Mouse (Mus musculus) cerebellum, adult 18-20 months (tissue): Measurements from ENCODE around the gene Bzw1.
A peak's percentile ranks its signal among the peaks of the same experiment; 100 is the strongest.
"Not testable (repeated sequence)": the region's sequence is repeated elsewhere in the genome, so short reads cannot be mapped to it uniquely, and the experiment has no call there.

Experiments
- DNase-seq, 2 experiments: peaks; one replicate each; pipeline ENCODE4 v3.0.0; 2021

Bzw1 gene

DNA sequence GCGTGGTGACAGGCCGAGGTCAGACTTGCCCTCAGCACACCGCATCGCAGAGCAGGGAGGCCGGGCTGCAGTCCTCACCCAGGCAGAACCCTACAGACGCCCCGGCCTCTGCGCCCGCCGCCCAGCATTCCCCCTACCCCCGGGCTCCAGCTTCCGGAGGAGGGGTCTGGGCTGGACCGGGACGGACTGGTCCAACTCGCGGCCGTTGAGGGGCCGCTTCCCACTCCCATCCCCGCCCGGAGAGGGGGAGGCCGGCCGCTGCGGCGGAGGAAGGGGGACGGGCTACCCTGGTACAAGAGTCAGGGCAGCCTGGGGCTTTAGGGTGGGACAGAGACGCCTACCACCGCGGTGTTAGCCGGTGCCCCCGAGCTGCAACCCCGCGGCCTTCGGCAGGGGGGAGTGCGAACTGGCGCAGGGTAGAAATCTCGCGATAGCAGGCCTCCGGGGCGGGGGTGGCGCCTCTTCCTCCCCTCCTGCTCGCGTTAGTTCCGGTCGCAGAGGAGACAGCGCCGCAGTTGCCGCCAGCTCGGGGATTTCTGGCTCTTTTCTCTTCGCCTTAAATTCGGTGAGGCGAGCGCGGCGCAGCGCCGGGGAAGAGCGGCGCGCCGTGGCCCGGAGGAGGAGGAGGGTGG lies at the start of gene Bzw1:
Gene Bzw1, plus strand, starts transcription at position 247 of the 632 bp plus-strand sequence.
- DNase-seq, result peak; percentile 93

DNA sequence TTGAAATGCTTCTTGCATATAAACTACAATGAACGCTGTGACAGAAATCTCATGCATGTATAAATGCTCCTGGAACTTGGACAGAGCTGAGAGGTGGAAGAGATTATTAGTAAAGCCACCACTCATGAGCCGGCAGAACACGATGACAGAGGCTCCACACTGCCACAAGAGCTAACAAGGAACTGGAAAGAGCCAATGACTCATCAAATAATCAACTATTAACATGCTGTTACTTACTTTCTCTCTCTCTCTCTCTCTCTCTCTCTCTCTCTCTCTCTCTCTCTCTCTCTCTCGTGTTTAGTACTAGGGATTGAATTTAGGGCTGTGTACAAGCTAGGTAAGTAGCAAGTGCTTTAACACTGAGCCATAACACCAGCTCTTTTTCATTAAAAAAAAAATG lies 48.8 kb upstream of the Bzw1 start:
- DNase-seq, result no peak

DNA sequence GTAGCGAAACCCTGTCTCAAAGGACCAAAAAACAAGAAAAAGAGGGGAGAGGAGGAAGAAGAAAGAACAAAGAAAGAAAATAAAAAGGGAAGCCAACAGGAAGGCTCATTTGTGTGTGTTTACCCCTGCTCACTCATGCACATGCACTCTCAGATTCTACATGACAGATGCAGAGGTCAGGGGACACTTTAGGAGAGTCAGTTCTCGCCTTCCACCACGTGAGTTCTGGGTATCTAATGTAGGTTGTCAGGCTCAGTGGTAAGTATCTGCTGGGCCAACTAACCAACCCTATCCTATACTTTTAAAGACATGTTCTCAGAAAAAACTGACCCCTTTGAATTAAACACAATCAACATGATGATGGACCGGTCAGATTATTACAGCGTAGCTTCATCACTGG lies 48.1 kb upstream of the Bzw1 start:
- no peak for DNase-seq

DNA sequence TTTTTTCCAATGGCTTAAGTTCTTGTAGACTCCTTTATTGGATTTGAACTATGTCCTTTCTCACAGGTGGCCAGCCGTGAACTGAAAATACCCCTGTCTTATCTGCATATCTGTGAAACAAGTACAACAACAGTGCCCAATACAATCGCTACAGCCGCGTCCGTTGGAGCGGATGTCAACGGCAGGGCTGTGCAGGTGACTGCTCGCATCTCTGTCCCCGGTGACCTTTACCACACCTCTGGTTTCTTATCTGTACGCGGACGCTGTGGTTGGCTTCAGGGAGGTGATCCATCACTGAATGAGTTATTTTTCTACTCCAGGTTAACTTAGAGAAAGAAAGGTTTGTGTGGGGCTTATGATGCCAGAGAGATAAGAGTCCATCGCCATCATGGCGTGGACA lies 46.5 kb upstream of the Bzw1 start:
- no peak for DNase-seq

DNA sequence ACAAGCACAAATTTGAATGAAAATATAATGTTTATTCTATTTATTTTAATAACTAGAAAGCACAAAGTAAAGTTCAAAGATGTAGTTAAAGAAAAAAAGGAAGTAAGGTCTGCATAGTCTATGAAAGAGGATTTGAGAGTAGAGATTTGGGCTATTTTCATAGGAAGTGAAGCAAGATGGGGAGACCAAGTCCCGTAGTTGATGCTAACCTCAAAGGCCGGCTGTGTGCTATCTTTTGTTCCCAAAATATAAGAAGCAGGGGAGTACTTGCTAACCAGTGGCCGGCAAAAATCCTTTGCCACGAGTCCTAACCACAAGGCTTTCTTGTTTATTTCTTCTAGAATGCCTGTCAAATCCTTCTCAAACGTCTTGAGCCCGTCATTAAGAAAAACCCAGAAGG lies 44.0 kb upstream of the Bzw1 start:
- no peak for DNase-seq

DNA sequence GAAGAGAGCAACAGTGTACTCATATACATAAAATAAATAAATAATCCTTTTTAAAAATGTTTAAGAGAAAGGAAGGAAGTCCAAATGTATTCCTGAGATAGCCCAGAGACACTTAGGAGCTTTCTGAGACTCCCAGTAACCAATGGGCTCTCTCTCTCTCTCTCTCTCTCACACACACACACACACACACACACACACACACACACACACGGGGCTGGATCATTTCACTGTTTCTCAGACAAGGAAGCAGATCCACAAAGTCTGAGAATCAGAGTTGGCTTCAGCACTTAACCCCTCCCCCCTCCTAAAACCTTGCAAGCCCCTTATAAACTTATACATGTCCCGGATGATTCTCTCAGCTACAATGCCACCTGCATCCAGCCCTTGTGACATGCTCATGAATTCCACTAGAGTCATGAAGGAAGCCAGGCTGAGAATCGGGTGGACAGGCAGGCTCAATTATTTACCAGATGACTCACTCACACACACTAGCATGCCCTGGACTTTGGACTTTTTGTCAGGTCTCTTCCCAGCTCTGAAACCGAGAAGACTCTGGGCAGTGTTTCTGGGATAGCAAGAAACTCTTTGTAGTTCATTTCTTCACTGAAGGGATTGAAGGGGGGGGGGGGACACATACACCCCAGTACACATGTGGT lies 39.3 kb upstream of the Bzw1 start:
- DNase-seq, result no peak

DNA sequence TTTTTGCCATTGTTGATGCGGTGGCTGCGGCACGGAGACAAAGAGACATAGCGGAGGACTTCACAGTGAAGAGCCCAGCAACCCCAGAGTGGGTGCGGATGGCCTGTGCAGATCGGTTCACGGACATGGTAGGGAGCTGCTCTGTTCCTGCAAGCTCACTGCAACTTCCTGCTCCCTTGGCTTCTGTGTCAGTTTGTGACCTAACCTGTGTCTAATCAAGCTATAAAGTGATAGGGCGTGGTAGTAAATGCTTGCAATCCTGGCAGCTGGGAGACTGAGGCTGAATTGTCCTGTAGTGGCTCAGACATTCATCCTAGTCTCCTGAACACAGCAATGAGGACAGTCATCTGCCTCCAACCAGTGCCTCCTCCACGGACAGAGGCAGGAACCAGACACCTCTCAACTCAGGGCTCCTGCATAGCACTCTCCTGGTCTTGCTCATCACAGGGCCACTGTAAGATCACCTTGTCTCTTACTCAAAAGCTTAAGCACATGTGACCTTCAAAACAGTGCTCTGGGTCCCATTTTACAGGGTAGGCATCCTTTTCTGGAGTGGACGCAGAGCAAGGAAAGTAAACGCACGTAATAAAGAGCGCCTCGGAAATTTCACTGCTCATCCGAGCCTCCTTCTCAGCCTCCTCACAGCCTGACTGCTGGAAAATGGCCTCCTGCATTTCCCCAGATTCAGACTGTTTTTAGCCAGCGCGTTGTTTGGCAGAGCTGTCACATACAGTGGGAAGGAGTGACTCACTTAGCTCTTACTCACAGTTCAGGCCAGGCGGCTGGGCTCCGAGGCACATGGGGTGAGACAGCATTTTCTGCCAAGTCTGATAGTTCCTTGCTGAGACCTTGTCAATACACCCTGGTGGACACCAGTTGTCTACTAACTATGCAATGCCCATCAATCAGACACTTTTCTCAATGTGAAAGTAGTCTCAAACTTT lies 33.5 kb upstream of the Bzw1 start:
- peak; percentile 12 to 13 for DNase-seq

DNA sequence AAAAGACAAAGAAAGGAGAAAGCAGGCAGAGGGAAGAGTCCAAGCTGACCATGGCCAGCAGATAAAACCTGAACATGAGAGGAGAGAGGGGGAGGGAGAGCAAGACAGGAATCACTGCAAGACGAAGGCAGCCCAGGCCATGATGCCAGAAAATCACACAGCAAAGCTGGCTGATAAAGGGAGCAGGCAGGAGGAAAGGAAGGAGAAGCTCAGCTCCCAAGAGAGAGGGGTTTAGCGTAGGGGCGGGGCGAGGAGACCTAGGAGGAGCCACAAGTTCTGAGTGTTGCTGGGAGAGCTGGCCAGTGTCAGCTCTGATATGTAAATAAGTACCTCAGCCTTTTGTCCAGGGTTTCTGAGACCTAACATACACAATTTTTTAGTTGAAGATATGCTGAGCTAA lies 30.4 kb upstream of the Bzw1 start:
- no peak for DNase-seq

DNA sequence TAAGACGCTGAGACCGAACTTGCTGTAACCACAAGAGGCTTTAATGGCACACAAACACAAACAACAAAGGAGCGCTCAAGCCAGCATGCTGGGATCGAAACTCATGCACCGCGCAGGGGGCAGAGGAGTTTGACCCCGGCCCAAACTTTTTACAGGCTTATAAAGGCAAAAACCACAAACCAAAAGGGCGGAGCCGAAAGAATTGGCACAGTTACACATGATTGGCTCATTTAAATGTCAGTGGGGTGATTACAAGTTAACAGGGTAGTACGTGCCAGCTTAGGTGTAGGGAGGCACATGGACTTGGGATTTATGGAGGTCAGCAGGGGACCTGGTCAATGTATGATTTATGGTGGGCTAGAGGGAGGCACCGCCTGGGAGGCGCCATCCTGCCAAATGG lies 28.1 kb upstream of the Bzw1 start:
- DNase-seq, result no peak

DNA sequence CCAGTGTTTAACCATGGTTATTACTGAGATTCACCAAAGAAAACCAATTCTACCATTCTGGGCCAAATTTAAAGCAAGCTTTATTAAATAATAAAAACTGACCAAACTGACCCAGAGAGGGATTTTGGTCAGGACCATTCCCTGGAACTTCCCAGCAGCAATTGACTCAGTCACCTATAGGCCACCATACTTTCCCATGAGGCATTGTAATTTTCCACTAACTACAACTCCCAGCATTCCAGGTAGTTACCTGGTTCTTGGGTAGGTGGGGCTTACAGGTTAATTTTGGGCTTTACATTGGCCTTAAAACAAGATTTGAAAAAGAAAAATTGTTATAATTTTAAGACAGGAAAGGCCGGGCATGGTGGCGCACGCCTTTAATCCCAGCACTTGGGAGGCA lies 26.9 kb upstream of the Bzw1 start:
- no peak for DNase-seq

DNA sequence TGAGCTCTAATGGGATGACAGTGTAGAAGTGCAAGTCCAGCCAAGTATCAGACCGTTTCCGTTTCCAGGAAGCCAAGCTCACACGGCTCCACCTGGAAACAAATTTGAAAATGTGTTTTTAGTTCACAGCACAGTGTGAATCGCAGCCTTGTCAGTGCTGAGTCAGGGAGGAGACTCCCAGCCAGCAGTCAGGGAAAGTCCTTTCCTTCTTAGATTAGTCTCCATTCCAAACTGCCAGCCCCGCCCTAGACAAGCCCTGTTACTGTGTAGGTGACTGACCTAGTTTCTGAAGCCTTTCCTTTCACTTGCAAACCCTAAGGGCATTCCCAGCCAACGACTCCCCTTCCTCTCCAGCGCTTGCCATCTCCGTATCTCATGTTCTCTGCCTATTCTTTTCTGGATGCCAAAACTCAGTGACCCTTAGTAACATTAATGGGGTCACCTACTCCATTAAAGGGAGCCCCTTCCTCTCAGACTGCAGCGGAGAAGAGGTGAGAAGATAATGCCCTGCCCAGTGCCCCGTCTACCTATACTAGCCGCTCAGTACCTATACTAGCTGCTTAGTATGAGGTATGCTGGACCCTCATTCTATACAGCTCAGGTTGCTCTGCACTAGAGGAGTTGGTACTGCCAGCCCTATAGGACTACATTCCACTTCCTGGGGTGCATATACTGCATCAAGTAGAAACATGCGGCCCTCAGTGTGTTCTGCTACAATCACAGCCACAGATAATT lies 25.8 kb upstream of the Bzw1 start:
- no peak for DNase-seq

DNA sequence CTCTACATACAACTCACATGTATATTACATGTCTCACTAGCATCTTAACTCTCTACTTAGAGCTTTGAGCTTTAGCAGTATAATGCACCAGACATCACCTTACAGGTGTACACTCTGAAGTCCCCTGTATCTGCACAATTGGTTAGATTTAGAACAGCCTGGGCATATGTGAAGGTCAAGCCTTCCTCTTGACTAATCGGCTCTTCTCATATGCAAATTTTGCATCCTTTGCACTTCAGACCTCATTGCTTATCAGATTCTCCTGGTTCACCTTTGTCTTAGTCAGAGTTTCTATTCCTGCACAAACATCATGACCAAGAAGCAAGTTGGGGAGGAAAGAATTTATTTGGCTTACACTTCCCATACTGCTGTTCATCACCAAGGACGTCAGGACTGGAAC lies 23.0 kb upstream of the Bzw1 start:
- DNase-seq, result no peak

DNA sequence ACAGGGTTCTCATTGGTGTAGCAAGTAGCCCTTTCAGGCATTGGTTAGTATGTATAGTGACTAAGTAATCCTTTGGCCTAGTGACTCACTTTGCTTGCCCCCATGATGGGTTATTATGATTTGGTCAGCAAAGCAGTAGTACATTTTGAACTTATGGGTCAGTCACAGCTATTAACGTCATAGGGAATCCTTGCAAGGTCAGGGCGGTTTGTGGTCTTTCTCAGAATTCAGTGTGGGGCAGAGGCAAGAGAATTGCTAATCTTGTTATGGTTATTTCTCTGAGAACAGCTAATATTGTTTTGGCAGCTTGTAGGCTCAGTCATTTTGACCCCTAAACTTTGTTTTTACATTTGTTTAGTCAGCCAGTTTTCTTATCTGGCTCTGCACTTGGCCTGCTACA lies 18.4 kb upstream of the Bzw1 start:
- not testable (repeated sequence) for DNase-seq

DNA sequence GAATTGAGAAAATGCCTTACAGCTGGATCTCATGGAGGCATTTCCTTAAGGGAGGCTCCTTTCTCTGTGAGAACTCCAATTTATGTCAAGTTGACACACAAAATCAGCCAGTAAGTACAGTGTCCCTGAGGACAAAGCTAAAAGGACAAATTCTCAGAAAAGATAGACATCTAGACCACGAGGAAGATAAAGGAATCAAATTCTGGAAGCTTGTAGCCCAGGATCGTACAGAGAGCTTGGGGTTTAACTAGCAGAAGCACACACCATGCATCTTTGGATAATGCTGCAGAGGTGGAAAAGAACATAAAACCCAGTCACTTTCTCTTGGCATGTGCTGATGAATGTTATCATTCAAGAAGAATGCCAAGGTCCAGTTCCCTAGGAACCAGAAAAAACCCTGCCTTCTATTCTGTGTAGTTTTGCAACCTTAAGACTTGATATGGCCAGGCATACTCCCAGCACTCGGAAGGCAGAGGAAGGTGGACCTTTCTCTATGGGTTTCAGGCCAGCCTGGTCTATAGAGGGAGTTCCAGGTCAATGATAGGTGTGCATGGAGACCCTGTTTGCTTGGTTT lies 17.0 kb upstream of the Bzw1 start:
- no peak for DNase-seq

DNA sequence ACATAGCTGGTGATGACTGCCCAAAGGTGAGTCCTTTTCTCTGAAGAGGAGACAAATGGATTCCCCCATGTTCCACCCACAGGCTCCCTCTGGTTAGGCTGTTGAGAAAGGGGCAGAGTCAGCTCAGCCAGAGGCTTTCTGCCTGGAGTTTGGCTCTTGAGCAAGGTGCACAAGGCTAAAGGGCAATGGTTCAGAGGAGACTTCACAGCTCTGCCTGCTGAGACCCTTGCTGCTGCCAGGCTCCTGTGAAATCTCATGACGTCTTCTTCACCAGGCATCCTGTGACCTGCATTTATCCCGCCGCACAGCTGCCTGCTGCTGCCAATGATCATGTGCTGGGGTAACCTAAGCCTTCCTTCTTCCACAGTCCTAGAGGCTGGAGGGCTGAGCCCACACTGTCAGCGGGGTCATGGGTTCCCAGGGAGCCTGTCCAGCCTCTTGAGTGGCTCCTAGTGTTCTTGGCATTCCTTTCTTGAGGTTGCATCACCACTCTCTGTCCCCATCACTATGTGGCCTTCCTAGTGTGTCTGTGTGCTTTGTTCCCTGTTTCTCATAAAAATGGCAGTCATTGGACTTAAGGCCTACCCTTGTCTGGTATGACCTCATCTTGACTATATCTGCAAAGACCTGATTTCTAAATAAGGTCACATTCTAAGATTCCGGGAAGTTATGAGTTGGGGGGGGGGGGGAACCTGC lies 10.0 kb upstream of the Bzw1 start:
- no peak for DNase-seq

DNA sequence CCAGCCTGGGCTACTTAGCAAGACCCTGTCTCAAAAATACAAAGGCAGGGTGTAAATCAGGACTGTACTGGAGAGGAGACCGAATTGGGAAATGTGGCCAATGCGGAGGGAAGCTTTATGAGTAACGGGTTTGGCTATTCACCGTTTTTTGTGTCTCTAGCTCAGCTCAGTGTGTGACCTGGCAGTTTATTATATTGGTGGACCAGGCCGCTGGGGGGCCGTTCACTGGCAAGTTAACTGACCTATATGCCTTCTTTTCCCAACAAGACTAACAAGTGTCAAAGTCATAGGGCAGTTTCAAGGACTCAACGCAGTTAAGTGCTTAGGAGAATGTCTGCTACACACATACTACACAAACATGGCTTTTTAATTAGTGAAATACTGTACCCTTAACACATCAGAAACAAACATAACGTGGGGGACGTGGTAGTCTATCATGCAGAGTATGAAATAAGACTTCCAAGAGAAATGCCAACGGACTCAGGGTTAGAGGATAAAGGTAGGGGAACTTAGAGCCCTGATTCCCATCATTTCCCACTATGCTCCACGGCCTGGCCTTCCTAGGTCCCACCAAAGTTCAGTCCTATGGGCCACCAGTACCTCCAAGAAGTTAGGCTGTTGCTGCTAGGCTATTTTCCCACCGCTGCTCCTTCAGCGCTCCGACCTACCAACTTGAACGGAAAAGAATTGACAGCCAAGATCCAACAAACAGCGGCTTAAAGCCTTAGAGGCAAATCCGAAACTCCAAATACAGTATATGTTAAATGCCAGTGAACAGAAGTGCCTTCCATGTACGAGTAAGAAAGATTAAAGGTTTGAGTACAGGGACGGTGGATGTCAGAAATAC lies 1.1 kb upstream of the Bzw1 start:
- peak in 1 of 2 experiments; percentile 11 for DNase-seq

DNA sequence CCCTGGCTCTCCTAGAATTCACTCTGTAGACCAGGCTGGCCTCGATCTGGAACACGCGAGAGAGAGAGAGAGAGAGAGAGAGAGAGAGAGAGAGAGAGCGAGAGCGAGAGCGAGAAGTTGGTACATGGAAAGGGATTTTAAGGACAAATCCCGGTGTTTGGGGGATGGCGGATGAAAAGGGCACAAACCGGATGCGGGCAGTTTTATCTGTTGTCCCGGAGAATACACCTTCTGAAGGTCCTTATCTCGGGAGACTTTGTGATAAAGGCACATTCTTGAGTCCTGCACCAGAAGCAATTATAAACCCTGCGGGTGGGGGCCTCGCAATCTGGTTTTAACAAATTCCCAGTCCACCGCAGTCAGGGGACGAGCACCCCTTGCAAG lies 438 bp upstream of the Bzw1 start:
- DNase-seq, result no peak

DNA sequence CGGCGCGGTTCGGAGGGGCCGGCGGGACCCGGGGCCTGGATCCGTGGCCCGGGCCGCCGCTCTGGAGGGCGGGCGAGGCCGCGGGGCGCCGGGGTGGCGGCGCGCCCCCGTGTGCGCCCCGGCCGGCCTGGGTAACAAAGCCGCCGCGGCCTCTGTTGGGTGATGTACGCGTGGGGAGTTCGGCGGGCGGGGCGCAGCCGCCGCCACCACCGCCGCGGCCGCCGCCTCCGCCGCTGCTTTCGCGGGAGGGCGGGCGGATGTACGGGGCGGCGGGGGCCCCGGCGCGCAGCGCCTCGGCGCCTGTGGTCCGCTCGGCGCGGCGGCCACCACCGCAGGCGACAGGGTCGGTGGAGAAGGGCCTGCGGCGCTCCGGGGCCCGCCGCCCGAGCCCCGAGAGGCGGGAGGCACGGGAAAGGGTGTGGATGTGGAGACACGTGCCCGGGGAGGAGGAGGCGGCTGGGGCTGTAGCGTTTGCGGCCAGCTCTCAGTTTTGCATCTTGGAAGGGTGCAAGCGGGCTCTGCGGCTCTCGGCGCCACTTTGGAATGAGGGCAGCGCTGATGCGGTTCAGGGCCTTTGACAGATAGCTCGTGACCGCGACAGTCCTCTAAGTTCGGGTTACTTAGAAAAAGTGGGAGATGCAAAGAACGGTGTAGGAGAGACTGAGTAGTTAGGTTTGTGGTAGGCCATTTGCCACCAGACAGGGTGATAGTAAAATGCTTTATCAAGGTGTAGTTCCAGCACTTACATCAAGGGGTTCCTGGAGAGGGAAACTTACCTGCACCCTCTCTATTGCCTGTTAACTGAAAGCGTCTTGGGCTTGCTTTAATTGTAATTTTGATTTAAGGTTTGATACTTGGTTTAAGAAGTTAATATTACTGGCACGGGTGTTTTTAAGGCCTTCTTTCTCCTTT lies 842 bp downstream of the Bzw1 start:
- peak; percentile 59 for DNase-seq

DNA sequence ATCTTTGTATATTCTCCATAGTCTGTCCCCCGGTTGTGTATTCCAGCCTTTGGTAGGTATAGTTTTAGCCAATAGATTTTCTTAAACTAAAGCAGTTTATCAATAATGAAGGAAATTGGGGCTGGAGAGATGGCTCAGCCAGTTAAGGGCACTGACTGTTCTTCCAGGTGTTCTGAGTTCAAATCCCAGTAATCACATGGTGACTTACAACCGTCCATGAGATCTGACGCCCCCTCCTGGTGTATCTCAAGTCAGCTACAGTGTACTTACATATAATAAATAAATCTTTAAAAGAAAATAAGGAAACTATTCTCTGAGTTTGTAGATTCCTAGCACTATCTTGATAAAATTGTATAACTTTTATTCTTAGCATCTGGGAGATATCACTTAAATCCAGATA lies 2.6 kb downstream of the Bzw1 start:
- no peak for DNase-seq

DNA sequence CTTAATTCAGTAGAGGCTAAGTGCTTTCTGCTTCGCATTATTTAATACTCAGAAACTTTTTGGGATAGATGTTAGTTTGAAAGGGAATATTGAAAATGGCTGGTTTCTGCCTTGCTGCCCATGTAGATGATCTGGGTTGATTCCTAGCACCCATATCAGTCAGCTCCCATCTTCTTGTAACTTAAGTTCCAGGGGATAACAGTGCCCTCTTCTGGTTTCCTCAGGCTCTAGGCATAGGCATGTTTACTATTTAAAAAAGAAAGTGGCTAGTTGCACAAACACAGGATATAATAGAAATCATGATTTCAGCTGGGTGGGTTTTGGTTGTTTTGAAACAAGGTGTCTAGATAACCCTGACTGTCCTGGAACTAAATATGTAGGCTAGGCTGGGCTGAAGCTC lies 3.5 kb downstream of the Bzw1 start:
- DNase-seq, result no peak
